Mouse (Mus musculus) adrenal gland, postnatal 10 days (tissue): Measurements from ENCODE around the gene Lmbr1. TPM values are rescaled to one million over a fixed set of nuclear protein-coding genes. Genes with fewer than 3 reads are reported as not detected.
"Not testable (repeated sequence)": the region's sequence is repeated elsewhere in the genome, so short reads cannot be mapped to it uniquely, and the experiment has no call there.

Experiments used
- DNase-seq: peaks from one replicate; pipeline ENCODE4 v3.0.0; 2021; ENCODE audit warnings: mixed read lengths
- long read RNA-seq, 2 experiments: library from polyadenylated mRNA; stranded (forward); transcript quantifications; one replicate each; pipeline ENCODE4 v2.0.0; 2021
- total RNA-seq, 2 experiments: library from RNA; stranded (reverse); gene quantifications; 2 replicates each; pipeline ENCODE4 v1.2.3; 2021

Gene Lmbr1
- total RNA-seq, result 10 to 100 TPM; 11.3 to 11.4 TPM
- long read RNA-seq, experiment 1, full-length matches to known transcripts, result 5 of 16 reads
- long read RNA-seq, experiment 1, partial matches to known transcripts, result 1 of 16 reads
- long read RNA-seq, experiment 1, other reads (novel, unspliced or antisense), result 10 of 16 reads
- long read RNA-seq, experiment 2, full-length matches to known transcripts, result 4 of 9 reads
- long read RNA-seq, experiment 2, partial matches to known transcripts, result 1 of 9 reads
- long read RNA-seq, experiment 2, other reads (novel, unspliced or antisense), result 4 of 9 reads

DNA sequence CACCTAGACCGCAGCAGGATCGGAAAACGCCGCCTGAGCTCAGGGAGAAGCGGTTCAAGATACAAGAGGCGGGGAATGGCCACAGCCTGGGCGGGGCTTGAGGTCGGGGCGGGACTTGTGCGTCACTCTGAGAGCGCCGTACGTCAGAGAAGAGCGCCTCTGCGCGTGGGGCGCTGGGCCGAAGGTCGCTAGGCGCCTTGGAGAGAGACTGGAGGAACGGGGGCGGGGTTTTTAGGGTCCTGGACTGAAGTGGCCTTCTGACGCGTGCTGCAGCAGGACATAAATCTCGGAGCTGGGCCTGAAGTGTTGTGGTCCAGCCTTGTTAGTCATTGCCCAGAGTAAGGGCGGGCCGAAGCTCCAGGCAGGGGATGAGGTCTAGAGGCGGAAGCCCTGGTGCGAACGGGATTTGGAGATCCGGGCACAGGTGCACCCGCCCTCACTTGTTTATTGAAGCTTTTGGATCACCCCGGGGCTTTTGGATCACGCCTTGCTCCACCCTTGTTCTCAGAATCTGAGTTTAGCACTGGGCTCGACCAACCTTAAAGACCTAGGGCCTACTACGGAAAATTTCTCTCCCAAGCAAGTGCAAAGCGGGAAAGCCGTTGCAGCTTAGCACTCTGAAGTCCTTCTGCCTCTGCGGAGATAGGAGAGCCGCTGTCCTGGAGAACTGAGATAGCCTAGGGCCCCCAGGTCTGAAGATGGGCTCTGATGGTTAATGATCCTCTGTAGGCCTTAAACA lies at the start of gene Lmbr1:
Gene Lmbr1, minus strand, starts transcription at position 93 of the 739 bp plus-strand sequence.
- DNase-seq, result peak; percentile 98

DNA sequence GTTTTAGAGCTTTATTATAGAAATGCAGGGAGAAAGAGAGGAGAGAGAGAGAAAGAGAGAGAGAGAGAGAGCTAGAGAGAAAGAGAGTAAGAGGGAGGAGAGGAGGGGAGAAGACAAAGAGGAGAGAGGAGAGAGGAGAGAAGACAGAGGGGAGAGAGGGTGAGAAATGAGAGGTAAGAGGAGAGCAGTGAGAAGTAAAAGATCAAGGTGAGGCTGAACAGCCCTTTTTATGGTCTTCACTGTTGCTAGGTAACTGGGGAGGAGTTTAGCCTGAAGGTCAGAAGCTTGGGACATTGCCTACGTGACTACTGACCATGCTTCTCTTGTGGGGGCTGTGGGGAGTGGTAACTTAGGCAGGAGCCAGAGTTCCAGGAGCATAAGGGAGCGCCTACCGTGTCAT lies 45.1 kb upstream of the Lmbr1 start:
- DNase-seq, result not testable (repeated sequence)

DNA sequence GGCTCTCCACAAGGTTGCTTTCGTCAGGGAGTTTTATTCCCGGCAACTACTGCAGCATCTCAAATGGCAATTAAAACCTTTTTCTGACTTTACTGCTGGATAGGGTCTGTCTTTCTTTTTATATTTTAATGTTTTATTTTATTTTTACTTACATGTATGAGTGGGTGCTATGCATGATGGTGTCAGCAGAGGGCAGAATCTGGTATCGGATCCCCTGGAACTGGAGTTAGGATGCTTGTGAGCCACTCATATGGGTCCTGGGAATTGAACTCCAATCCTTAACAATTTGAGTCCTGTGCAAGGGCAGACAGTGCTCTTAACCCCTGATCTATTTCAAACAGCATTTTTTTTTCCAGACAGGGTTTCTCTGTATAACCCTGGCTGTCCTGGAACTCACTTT lies 34.9 kb upstream of the Lmbr1 start:
- DNase-seq, result no peak

DNA sequence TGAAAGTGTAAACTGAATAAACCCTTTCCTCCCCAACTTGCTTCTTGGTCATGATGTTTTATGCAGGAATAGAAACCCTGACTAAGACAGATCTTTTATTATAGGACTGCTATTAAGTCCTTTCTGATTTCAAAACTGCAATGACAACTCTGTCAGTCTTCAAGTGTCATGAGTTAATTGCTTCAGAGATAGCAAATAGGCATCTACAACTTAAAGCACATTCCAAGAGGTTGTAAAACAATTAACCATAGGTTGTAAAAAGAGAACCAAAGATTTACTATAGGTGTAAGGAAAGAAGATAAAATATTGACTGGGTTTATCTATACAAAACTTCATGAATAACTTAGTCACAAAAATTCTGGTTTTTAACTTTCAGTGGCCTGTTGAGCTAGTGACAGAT lies 32.7 kb upstream of the Lmbr1 start:
- DNase-seq, result no peak

DNA sequence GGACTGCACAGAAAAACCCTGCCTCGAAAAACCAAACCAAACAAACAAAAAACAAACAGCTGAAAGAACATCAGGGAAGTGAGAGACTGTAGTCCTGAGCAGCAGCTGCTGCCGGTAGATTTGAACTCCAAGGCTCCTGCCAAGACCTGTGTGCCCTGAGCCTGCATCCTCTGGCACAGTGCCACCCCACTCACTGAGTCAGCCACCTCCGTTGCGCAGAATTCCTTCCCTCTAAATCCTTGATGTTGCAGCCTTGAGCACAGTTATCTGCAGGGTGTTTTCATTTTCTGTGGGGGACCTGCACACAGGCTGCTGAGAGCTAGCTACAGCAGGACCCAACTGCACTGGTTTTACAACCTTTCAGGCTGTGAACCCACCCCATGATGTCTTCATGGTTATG lies 20.2 kb upstream of the Lmbr1 start:
- DNase-seq, result peak; percentile 79

DNA sequence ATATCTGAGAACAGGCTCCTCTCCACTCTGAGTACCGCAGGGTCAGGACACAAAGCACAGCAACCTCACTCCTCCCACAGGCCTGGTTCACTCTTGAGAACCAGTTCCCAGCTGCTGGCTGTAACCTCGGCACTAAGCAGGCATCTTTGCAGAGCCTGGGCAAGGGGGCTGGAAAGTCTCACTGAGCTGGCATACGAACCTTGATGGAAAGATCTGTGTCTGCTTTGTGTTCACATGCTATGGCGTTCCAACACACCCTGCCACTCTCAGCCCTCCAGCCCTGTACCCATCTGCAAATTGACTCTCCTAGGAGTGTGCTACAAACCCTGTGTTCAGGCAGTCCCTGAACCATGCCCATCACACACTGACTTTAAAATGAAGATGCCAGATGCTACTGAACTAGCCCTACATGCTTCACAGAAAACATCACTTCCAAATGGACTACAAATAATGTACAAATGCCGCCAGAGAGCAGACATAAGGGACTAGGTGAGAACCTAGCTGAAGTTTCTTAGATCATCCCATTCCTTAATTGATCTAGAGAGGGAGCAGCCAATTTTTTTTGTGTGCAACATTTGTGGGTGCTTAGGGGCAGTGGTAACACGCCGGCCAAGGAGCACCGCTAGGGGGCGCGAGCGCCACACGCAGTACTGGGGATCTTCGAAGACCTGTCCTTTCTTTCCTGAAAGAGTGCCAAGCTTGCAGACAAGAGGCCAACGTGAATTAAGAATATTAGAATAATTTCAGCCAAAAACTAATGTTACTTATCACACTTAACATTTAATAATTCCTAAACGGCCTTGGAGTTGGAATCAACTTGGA lies 11.0 kb upstream of the Lmbr1 start:
- peak; percentile 94 for DNase-seq

DNA sequence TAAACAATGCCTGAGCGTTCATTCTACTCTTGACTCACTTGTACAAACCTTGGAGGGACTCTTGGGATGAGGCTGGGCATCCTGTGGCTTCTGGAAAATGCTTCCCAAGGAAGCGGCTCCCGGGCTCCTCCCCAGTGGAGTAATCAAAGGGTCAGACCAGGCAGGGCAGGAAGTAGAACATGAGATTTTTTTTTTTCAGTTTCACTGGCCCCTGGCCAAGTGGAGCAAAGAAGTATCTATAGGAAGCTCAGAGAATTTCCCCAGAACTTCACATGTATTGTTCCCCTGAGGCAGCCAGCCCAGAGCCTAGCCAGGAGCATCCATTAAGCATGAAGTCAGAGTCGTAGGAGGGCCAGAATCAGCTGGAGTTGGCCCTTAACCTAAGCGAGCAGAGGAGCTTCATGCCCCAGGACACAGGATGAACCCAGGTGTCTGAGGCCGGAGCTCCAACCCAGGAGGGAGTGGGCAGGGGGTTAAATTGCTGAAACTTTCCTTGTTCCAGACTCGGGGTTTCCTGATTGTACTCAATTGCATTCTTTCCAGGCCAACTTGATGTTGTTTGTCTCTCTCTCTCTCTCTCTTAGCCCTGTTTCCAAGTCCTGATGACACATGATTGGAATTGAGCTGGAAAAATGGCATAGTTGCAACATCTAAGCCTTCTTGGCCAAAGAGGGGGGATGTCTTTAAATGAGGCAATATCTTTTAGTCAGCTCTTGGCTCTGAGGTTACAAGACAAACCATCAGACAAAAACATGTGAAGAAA lies 10.2 kb upstream of the Lmbr1 start:
- peak; percentile 16 for DNase-seq

DNA sequence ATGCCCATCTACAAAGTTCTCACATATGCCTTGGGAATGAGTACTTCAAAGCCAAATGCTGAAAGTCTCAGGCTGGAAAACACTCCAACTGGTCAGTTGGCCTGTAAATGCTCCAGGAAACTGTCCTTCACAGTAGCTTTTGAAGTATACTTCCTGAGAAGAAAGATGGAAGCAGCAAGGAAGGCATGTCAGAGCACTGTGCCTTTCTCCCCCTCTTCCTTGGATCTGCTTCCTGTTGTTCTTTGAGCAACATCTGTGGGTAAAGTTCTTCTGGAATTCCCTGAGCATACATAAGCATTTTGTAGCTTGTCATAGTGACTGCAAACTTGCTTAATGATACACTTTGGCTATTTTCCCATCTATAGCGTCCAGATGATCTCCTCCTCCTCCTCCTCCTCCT lies 9.4 kb upstream of the Lmbr1 start:
- no peak for DNase-seq

DNA sequence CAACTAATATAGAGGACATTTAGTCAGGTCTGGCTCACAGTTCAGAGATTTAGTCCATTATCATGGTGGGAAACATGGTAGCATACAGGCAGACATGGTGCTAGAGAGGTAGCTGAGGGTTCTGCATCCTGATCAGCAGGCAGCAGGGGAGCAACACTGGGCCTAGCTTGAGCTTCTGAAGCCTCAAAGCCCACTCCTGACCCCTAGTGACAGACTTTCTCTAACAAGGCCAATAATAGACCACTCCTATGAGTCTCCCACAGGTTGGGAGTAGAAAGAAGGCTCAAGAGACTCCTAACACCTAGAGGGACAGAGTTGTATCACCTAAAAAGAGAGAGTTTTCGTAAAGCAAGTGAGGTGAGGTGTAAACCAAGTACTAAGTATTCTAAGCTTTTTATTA lies 4.6 kb upstream of the Lmbr1 start:
- no peak for DNase-seq

DNA sequence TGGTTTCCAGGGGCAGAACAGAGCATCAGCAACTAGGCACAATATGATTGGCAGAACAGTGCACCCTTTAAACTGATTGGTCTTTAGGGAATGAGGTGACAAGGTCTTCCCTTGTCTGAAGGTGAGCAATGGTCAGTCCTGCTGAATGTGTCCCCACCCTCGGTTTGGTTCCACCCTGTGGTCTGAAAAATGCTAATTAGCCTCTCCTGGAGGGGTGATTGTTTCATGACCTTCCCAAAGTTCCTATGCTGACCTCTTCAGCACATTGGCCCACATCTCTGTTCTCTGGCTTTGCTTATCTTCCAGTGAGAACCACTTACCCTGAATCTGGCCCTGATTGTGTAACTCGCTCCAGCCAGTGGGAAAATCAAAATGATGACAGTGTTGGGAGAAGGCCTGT lies 1.9 kb upstream of the Lmbr1 start:
- no peak for DNase-seq

DNA sequence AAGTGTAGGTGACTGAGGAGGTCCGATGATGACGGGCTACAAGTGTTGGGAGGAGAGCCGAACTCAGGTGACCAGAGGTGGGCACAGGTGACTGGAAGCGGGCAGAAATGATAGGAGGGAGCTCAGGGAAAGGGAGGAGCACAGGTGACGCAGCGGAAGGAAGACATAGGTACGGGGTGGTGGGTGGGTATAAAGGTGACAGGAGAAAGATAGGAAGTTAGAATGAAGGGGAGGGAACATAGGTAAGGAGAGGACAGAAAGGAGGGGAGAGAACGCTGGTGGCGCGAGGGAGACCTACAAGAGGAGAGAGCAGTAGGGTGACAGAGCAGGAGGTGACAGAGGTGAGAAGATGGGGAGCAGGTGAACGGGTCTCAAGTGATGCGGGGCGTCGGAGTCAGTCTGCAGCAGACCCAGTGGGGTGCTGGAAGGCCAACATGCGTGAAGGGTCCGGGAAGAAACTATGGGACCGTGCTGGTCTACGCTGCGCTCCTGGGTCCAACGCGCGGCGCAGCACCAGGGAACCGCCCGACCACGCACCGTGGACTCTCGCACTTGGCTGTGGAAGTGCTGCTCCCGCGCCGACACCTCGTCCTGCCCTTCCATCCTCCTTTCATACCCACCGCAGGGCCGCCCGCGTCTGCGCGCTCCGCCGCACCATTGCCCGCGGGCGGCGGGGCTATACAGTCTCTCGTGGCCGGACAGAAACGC lies 446 bp downstream of the Lmbr1 start:
- DNase-seq, result no peak

DNA sequence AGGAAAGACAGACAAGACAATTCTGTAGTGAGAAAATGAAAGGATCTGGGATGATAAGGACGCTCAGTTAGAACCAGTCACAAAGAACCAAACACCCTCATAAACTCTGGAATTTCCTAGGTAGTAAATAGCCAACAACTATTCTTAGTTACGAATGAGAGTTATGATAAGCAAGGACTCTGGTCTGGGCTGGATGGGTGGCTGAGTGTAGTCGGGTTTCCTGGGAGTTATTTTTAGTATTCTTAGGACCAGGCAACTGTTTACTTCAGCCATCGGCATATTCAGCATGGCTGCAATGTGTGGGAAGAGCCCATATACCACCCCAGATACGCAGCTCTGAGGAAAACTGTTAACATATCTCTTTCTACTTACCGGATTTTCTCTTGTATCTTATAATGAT lies 14.7 kb downstream of the Lmbr1 start:
- DNase-seq, result no peak

DNA sequence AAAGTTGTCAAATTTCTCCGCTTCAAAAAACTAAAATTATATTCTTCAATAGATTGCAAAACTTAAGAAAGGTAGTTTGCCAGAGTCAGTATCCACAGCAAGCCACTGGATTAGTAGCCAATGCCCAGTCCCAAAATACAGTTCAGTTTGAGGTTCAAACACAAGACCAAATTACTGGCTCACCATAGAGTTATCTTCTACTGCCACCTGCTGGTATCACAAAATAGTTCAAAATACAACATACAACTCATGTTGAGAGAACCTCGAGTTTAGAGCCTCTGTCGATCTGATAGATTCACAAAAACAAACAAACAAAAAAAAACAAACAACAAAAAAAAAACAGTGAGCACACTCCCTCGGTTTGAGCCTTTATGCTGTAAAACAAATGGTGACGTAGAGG lies 42.4 kb downstream of the Lmbr1 start:
- DNase-seq, result no peak

DNA sequence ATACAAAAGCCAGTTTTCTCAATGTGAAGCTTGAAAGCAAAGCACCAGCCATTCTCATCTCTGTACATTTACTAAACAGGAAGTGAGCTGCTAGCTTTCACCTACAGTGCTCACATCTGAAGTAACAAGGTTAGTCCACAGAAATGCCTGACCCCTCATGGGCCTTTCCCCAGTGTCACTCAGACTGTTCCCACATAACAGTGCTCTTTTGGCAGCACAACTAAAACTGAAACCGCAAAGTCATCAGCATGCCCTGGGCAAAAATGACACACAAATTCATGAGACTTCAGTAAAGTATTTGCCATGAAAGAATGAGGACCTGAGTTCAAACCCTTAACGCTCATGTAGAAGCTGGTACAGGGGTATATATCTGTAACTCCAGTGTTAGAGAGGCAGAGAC lies 55.7 kb downstream of the Lmbr1 start:
- DNase-seq, result no peak

DNA sequence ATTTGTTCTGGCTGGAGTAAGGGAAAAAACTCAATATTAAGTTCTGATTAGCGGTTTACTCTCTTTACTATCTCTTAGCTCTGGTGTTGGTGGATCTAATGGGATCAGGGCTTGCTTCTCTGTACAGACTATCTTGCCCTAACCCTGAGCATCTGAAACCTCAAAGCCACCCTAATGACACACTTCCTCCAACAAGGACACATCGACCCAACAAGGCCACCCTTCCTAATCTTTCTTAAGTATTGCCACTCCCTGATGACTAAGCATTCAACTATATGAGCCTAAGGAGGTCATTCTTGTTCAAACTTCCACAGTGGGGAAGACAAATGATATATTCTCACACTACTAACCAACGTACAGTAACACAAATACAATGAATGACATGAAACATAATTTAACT lies 69.0 kb downstream of the Lmbr1 start:
- no peak for DNase-seq

DNA sequence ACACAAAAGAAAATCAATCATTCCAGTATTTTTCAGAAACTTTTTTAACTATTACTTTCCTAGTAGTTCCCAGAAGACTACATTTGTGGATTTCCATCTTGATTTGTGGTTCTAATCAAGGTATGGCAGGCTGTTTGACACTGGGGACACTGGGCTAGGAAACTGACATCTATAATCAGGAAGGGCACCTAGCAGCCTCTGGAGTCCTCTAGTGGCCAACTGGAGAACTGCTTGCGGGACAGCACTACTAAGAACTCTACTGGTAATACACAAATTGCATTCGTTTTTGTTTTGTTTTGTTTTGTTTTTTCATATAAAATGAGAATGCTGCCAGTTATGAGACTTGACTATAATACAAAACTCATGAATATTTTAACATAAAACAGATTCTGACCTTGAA lies 85.0 kb downstream of the Lmbr1 start:
- peak; percentile 80 for DNase-seq

DNA sequence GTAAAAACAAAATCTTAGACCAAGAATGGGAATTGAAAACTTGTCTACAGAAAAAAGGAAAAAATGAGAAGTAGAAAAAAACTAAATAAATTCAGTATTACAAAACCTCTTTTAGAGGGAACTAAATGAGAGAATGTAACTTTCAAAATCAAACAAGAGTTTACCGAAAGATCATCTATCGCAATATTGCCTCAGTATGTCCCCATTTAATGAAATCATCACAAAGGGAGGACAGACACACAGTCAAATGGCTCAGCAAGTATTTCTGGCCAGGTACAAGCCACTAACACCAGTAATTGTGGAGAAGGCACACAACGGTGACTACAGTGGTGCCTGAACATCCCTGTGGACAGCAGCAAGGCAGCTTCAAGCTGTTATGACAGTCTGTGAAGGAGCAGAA lies 88.1 kb downstream of the Lmbr1 start:
- no peak for DNase-seq

DNA sequence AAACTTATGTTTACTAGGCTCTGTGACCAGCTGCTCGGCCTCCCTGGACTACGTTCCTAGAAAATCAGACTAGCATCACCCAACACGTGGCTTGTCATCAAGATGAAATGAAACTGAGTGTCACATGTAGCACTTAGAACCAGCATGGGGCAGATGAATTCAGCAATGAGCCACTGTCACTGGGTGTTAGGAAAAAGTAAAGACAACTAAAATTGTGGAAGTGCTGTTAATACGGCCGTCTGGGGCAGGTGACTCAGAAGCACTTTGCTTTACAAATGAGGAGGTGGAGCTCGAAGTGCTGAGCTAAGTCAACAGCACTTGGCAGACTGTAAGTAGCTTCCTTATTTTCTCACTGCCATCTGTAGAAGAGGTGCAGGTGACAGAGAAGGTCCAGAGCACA lies 88.5 kb downstream of the Lmbr1 start:
- DNase-seq, result no peak

DNA sequence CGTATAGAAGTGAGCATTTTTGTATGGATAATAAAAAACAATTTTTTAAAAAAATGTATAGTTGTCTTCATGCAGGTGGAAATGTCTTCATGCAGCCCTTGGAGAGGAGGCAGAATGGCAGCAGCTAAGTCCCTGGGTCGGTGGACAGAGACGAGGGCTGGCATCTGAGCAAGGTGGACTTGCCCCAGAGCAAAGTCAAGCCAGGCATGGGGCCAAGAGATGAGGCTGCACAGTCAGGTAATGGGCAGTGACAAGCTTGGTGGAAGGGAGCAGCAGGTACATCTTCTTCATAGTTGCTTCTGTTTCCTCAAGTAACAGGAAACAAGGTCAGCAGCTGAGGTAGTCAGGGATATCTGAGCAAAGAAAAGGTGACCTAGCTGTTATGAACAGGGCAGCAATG lies 97.1 kb downstream of the Lmbr1 start:
- no peak for DNase-seq

DNA sequence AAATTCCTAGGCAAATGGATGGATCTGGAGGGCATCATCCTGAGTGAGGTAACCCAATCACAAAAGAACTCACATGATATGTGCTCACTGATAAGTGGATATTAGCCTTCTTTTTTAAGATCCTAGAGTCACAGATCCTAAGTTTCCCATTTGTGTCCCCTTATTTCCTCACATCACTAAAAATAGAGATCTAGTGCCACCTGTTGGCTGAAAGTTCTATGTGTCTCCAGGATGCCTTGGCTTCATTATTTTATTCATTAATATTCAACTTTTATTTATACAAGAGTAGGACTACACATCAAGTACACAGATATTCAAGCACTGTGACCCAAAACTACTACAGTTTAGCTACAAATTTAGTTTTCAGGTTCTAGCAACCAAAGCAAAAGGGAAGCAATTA lies 103.4 kb downstream of the Lmbr1 start:
- DNase-seq, result peak; percentile 12

DNA sequence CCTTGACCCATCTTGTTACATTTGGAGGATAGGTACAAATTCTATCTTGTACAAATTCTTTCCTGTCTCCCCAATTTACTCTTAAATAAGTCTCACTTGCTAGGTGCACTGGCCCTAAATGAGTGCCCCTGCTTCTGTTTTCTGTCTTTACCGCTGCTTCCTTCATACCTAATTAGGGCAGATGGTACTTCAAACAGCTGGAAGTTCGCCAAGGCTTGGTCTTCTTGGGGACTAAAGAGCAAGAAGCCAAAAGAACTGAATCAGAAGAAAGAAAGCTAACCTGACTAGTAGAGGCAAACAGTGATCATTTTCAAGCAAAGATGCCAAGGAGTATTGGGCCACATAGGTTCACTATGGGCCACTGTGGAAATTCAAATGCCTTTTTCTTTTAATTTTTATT lies 104.8 kb downstream of the Lmbr1 start:
- DNase-seq, result no peak

DNA sequence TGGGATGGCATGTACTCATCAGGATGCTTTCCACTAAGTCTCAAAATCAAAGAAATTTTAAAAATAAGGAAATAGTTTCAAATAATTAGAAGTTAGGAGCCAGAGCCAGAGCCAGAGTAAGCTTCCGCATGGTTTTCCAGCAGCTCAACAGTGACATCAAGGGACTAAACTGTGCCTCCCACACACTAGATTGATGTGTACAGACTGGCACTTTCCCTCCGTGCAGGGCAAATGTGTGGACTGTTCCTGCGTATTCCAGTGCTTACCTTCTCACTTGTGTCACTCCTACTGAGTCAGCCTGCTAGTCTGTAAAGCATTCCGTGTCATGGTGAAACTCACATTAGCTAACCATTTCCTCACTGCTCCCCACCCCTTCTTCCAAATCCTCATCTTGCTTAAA lies 107.3 kb downstream of the Lmbr1 start:
- DNase-seq, result peak; percentile 28
